Mouse (Mus musculus) stomach, postnatal 0 days (tissue): Measurements from ENCODE around the gene Ptprg.

Source experiments
- CTCF ChIP-seq: IDR thresholded peaks from 2 replicates; pipeline ENCODE4 v1.5.1; 2016; ENCODE audit warnings: antibody characterized with exemption, low read depth, mild to moderate bottlenecking, moderate library complexity
- EP300 ChIP-seq: optimal IDR thresholded peaks from 2 replicates; pipeline ENCODE3; 2016; ENCODE audit warnings: antibody characterized with exemption

DNA sequence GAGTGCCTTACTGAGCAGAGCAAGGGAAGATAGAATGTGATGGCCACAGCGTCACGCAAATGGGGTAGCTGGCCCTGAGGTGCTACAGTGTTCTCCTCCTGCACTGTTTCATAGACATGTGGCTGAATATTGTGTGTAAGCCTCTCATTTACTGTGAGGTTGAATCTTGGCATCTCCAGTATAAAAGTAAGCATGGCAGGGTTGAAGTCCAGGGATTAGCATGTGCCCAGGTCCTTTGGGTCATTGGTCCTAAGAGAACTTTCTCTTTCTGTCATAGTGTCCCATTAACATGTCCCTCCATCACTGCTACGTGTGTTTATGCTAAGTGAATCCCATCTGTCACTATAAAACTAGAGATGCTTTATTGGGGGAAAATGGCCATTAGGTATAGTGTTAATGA is 138.2 kb downstream of the Ptprg start:
- no peak for TF ChIP-seq CTCF
- TF ChIP-seq EP300 = no peak
